ENCODE assay signal across 7 mouse cellular contexts in genomic region chr7:19403731-19404296, GRCm38 (mm10). TPM values are rescaled to one million over a fixed set of nuclear protein-coding genes. Genes with fewer than 3 reads are reported as not detected.
A peak's percentile ranks its signal among the peaks of the same experiment; 100 is the strongest.
DNase-seq lines count a peak whose midpoint lies in the region; ATAC-seq and TF ChIP-seq lines count a peak whose summit lies in the region.

Klc3 (minus strand) TSS chr7:19404104.

- peak within 1 kb of the TSS; percentile 66 for H3K9ac ChIP-seq in heart, embryonic 15.5 days

- H3K27ac ChIP-seq in heart, embryonic 15.5 days: no peak within 1 kb of the TSS

- H3K36me3 ChIP-seq in G1E (replicated peaks): no peaks in the 10 kb centered on the region
- no peaks in the 10 kb centered on the region for H3K36me3 ChIP-seq in heart, embryonic 15.5 days

- peak within 1 kb of the TSS; percentile 71 for H3K4me3 ChIP-seq in G1E (ENCODE audit: low read depth, low read length)
- H3K4me3 ChIP-seq in heart, embryonic 15.5 days: peak within 1 kb of the TSS; percentile 70

- peak within 1 kb of the TSS; percentile 99 for H3K4me2 ChIP-seq in heart, embryonic 15.5 days

- TF ChIP-seq CTCF in G1E (IDR thresholded peaks at IDR 0.05; ENCODE audit: low read depth, low read length): no peak

- peaks cover 37% of the 10 kb centered on the region for H3K4me1 ChIP-seq in G1E (ENCODE audit: insufficient read depth, low read depth, low read length)
- peaks cover 27% of the 10 kb centered on the region for H3K4me1 ChIP-seq in heart, embryonic 15.5 days (replicated peaks)

- ATAC-seq in G1E (ENCODE audit: extremely low read depth, insufficient number of reproducible peaks, low FRiP score, poor library complexity, severe bottlenecking): peak; percentile 49; the same call in 1 of the 2 replicates
- peak; percentile 57 for ATAC-seq in heart, embryonic 15.5 days (replicated peaks; ENCODE audit: insufficient number of reproducible peaks, insufficient read depth, low FRiP score, low read depth)
- peak; percentile 62 for ATAC-seq in megakaryocyte-erythroid progenitor cell, adult 5-6 weeks (replicated peaks; ENCODE audit: low FRiP score, low TSS enrichment, poor library complexity, severe bottlenecking)

- under 1% methylated on average over 62 of the region's 62 CpGs for WGBS in heart, embryonic 15.5 days

- H3K9me3 ChIP-seq in G1E (replicated peaks): peaks cover 5% of the 10 kb centered on the region
- no peaks in the 10 kb centered on the region for H3K9me3 ChIP-seq in heart, embryonic 15.5 days (replicated peaks)

- peak; percentile 59 for DNase-seq in G1E (ENCODE audit: low spot score)
- DNase-seq in c-Kit-negative CD71-positive TER-119-positive erythroid progenitor cells, embryonic 14.5 days (ENCODE audit: low read depth, low spot score): peak; percentile 36
- peak; percentile 88 to 91 for DNase-seq in kidney, postnatal 36 days
- DNase-seq in spleen, postnatal 10 days (ENCODE audit: low spot score in 2 of 2): peak; percentile 32 to 81
- no peak for DNase-seq in right cerebral cortex, adult 18-20 months

- peaks cover 40% of the 10 kb centered on the region for H3K27me3 ChIP-seq in G1E (ENCODE audit: insufficient read depth, low read length)
- peaks cover 34% of the 10 kb centered on the region for H3K27me3 ChIP-seq in heart, embryonic 15.5 days

RNA-seq across cellular contexts. Expression of gene Klc3, which starts in this region (rescaled TPM):
- total RNA-seq in G1E (2014; fragmentation: Nextera tagmentation) (not detected in 2 replicates), G1E (2017) (0.11 TPM in 1 of 2 replicates, not detected in the other)
- polyA plus RNA-seq in G1E (2012): 0.69 and 0.84 TPM in 2 replicates
- polyA plus RNA-seq in heart, embryonic 15.5 days (2015; fragmentation: Nextera tagmentation; extraction: Ambion mirVana): 3.0 and 4.3 TPM in 2 replicates
- total RNA-seq in megakaryocyte-erythroid progenitor cell, adult 5-6 weeks (2014; fragmentation: Nextera tagmentation): not detected in 2 replicates
- 0.61 TPM in 1 of 2 replicates, not detected in the other for total RNA-seq in megakaryocyte-erythroid progenitor cell, adult 5-6 weeks (2017)

Comparison
In these comparisons a context has a peak if more than half of its experiments do, and no peak if none do; other contexts are left out.
1. Peak in DNase-seq, ATAC-seq and H3K4me3 ChIP-seq in G1E; RNA of the gene not detected or under 1 TPM.
2. Peak in ATAC-seq in megakaryocyte-erythroid progenitor cell, adult 5-6 weeks; RNA of the gene not detected or under 1 TPM.